Mouse (Mus musculus) bone marrow, adult 2 months (tissue): ENCODE data around the gene Hoxa3. TPM values are rescaled to one million over a fixed set of nuclear protein-coding genes. Genes with fewer than 3 reads are reported as not detected.

ENCODE experiments used
- H3K27ac ChIP-seq: fragments of 200-500 bp; 2 replicates; pipeline ENCODE4 v1.5.1; 2012; ENCODE audit warnings: low read depth, mild to moderate bottlenecking, control low read depth, inconsistent platforms, low read length; ENCODE audit not compliant: control insufficient read depth, poor library complexity, insufficient read depth
- H3K4me1 ChIP-seq: fragments of 200-500 bp; 2 replicates; pipeline ENCODE4 v1.6.1; 2011; ENCODE audit warnings: low read length; ENCODE audit not compliant: control insufficient read depth, insufficient read depth
- H3K4me3 ChIP-seq: fragments of 200-500 bp; replicated peaks from 2 replicates; pipeline ENCODE3; 2011; ENCODE audit warnings: mild to moderate bottlenecking, low read depth, low read length, control low read depth; ENCODE audit not compliant: control insufficient read depth
- CTCF ChIP-seq: fragments of 200-500 bp; IDR thresholded peaks from 2 replicates; pipeline ENCODE4 v1.5.1; 2011; ENCODE audit warnings: low read length, control low read depth; ENCODE audit not compliant: control insufficient read depth, insufficient read depth
- POLR2A ChIP-seq: fragments of 200-500 bp; IDR thresholded peaks from 2 replicates; pipeline ENCODE4 v1.6.1; 2011; ENCODE audit warnings: low read depth, mild to moderate bottlenecking, control low read depth, low read length, borderline replicate concordance; ENCODE audit not compliant: control insufficient read depth
- WGBS: fragments of 180-500 bp; shearing (Covaris S2); methylation state at CpG from one replicate; pipeline ENCODE4 v1.1.7; 2018; 5-methylcytosine and 5-hydroxymethylcytosine counted together
- polyA plus RNA-seq: library from polyadenylated mRNA; stranded (reverse); fragments of >200 nt; gene quantifications from 2 replicates; pipeline ENCODE4 v1.2.4, GENCODE M21; 2011; ENCODE audit warnings: low replicate concordance; ENCODE audit not compliant: missing spikeins, insufficient read depth, insufficient read length

The Hoxa3 gene
- polyA plus RNA-seq, 1 experiment: 2.4 TPM

- TF ChIP-seq CTCF (no peak), POLR2A (no peak)
- no peak overlapping the region for H3K4me3 ChIP-seq
These were observed 10.1 kb downstream of the Hoxa3 start for GRCm38 (mm10) chr6:52203121-52203370.

GRCm38 (mm10) chr6:52202362-52203120 lies 10.6 kb downstream of the Hoxa3 start:
- Histone ChIP-seq H3K4me1 (no peaks in the 10 kb centered on the region), H3K4me3 (no peak overlapping the region), H3K27ac (no peak overlapping the region)
- TF ChIP-seq CTCF (no peak), POLR2A (no peak)
- WGBS: 89% methylated on average over 22 of the region's 22 CpGs

More at GRCm38 (mm10) chr6:52203121-52203370, 10.1 kb downstream of the Hoxa3 start:
- 91% methylated on average over 10 of the region's 10 CpGs for WGBS
- H3K27ac ChIP-seq: no peak overlapping the region
- H3K4me1 ChIP-seq: no peaks in the 10 kb centered on the region

DNA sequence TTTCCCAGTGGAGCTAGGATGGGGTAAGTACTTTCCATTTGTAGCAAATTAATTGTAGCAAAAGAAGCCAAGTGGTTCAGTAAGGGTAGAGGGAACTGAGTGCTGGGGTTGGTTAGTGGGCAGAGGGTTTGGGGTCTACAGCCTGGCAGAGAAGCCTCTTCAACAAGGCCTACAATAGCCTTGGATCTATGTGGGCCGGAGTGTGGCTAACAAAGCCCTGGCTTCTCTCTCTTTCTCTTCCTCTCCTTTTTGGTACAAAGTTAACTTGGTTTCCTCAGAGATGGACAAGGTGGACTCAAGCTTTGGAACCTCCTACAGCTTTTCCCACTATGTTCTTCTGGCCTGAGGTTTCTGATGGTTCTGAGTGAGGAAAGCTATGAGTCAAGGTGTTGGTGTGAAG lies 11.9 kb downstream of the Hoxa3 start:
- WGBS: 94% methylated on average over 1 of the region's 1 CpGs

DNA sequence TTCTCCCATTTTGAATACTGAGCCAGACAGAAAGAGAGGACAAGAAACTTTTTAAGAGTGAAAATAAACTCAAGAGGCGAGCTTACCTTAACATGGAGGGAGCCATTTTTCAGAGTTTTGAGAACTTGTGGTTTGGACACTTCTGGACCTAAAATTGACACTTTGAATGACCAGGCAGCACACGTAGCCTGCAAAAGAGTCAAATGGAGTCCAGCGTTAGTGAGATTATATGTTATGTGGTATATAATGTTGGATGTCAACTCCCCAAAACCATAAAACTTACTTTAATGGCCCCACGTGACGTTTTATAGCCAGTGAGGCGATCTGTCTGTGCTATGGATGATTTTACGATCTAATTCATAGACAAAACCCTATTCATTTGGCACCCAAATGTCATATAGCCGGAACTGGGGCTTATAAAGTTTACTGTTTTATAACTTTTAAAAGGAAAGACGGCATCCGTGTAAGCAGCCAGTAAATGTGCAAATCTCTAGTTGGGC lies 12.3 kb downstream of the Hoxa3 start:
- Histone ChIP-seq H3K4me3 (no peak overlapping the region), H3K4me1 (no peaks in the 10 kb centered on the region), H3K27ac (no peak overlapping the region)
- 88% methylated on average over 10 of the region's 10 CpGs for WGBS
- TF ChIP-seq POLR2A: no peak
- TF ChIP-seq CTCF: no peak

More for the DNA sequence above, 11.9 kb downstream of the Hoxa3 start:
- Histone ChIP-seq H3K4me3 (no peak overlapping the region), H3K4me1 (no peaks in the 10 kb centered on the region), H3K27ac (no peak overlapping the region)
- TF ChIP-seq CTCF: no peak

- no peak overlapping the region for H3K27ac ChIP-seq
- H3K4me3 ChIP-seq: no peak overlapping the region
- no peaks in the 10 kb centered on the region for H3K4me1 ChIP-seq
- TF ChIP-seq POLR2A: no peak
- no peak for TF ChIP-seq CTCF
- 91% methylated on average over 30 of the region's 30 CpGs for WGBS
These were observed 12.9 kb downstream of the Hoxa3 start for GRCm38 (mm10) chr6:52200073-52200750.

GRCm38 (mm10) chr6:52197271-52197670 lies 15.9 kb downstream of the Hoxa3 start:
- Histone ChIP-seq H3K4me1 (no peaks in the 10 kb centered on the region), H3K27ac (no peak overlapping the region), H3K4me3 (no peak overlapping the region)
- TF ChIP-seq POLR2A: no peak
- TF ChIP-seq CTCF: no peak
- 86% methylated on average over 10 of the region's 10 CpGs for whole genome bisulfite sequencing

- H3K4me1 ChIP-seq: no peaks in the 10 kb centered on the region
- WGBS: 88% methylated on average over 9 of the region's 9 CpGs
- TF ChIP-seq CTCF (no peak), POLR2A (no peak)
- H3K27ac ChIP-seq: no peak overlapping the region
- H3K4me3 ChIP-seq: no peak overlapping the region
These were observed 16.3 kb downstream of the Hoxa3 start for GRCm38 (mm10) chr6:52196811-52197210.

DNA sequence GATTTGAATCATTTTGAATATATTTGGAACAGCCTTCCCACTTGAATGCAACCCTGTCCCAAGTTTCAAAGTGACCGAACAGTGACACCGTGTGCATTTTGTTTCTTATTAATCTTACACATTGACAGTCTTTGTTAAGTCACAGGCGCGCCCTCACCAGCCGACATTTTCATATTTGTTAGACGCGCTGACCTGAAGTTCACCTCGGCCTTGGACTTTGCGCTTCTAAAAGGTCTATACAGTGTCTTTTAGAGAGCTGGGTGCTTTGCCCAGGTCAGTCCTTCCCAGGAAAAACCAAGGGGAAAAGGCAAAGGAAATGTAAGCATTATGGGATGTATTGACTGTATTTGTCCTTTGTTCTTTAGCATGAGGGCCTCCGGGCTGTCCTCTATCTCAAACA lies 18.4 kb downstream of the Hoxa3 start:
- no peak overlapping the region for H3K27ac ChIP-seq
- 90% methylated on average over 10 of the region's 10 CpGs for WGBS
- TF ChIP-seq CTCF (no peak), POLR2A (no peak)
- H3K4me3 ChIP-seq: no peak overlapping the region
- H3K4me1 ChIP-seq: no peaks in the 10 kb centered on the region
